Mouse (Mus musculus) telencephalon, adult 2 months (tissue): Measurements from ENCODE around the gene Pnmal1.

Experiments used
- DNase-seq: peaks from one replicate; pipeline ENCODE4 v3.0.0-alpha.2; 2011; ENCODE audit warnings: low read depth, low spot score

The Pnmal1 gene

GRCm38 (mm10) chr7:16995345-16995744, 35.9 kb downstream of the Pnmal1 start:
- no peak for DNase-seq

GRCm38 (mm10) chr7:16999233-16999632, 39.8 kb downstream of the Pnmal1 start:
- no peak for DNase-seq

- no peak for DNase-seq
Measured at GRCm38 (mm10) chr7:16999650-17000049, 40.2 kb downstream of the Pnmal1 start.

- DNase-seq = no peak
Measured at GRCm38 (mm10) chr7:17002375-17003195, 43.1 kb downstream of the Pnmal1 start.

- DNase-seq = no peak
Measured at GRCm38 (mm10) chr7:17003230-17003960, 43.9 kb downstream of the Pnmal1 start.

- no peak for DNase-seq
Measured at GRCm38 (mm10) chr7:17004716-17005115, 45.2 kb downstream of the Pnmal1 start.

- no peak for DNase-seq
Measured at GRCm38 (mm10) chr7:17007300-17007699, 47.8 kb downstream of the Pnmal1 start.

GRCm38 (mm10) chr7:17009326-17010009, 50.0 kb downstream of the Pnmal1 start:
- DNase-seq = no peak

- no peak for DNase-seq
Measured at GRCm38 (mm10) chr7:17010010-17010347, 50.5 kb downstream of the Pnmal1 start.

- no peak for DNase-seq
Measured at GRCm38 (mm10) chr7:17011909-17012590, 52.6 kb downstream of the Pnmal1 start.
